Mouse (Mus musculus) myocyte (in vitro differentiated cells): ENCODE data around the gene Rxra. TPM values are rescaled to one million over a fixed set of nuclear protein-coding genes. Genes with fewer than 3 reads are reported as not detected.

Experiments used
- H3K27me3 ChIP-seq: one replicate; pipeline ENCODE4 v1.6.1; 2011; ENCODE audit not compliant: control insufficient read depth, insufficient read depth, insufficient read length
- H3K36me3 ChIP-seq: one replicate; pipeline ENCODE4 v1.6.1; 2011; ENCODE audit not compliant: control insufficient read depth, insufficient read depth
- H3K4me2 ChIP-seq: one replicate; pipeline ENCODE4 v1.6.1; 2011; ENCODE audit warnings: low read depth, control low read depth
- H3K4me3 ChIP-seq: one replicate; pipeline ENCODE4 v1.5.1; 2011; ENCODE audit warnings: mild to moderate bottlenecking, control low read depth, moderate library complexity
- H3K79me2 ChIP-seq: one replicate; pipeline ENCODE4 v1.6.1; 2011; ENCODE audit not compliant: control insufficient read depth, insufficient read depth
- H3ac ChIP-seq: one replicate; pipeline ENCODE4 v1.6.1; 2011; ENCODE audit not compliant: control insufficient read depth, insufficient read length
- CEBPB ChIP-seq: IDR thresholded peaks from 2 replicates; pipeline ENCODE4 v1.6.1; 2011; ENCODE audit warnings: mild to moderate bottlenecking, moderate library complexity; ENCODE audit not compliant: poor library complexity, insufficient read depth, severe bottlenecking
- E2F4 ChIP-seq: IDR thresholded peaks from one replicate; pipeline ENCODE4 v1.6.1; 2011; ENCODE audit warnings: mild to moderate bottlenecking, control low read depth, moderate library complexity; ENCODE audit not compliant: insufficient read depth
- MAX ChIP-seq: IDR thresholded peaks from one replicate; pipeline ENCODE4 v1.6.1; 2011; ENCODE audit warnings: low read depth, mild to moderate bottlenecking, control low read depth
- MYOD1 ChIP-seq, 3 experiments: IDR thresholded peaks; one replicate each; pipeline ENCODE4 v1.6.1; 2011; ENCODE audit warnings: control low read depth in 2 of 3, low read depth in 2 of 3, mild to moderate bottlenecking in 2 of 3, moderate library complexity in 1 of 3; ENCODE audit not compliant: insufficient read length in 2 of 3, control insufficient read depth in 1 of 3
- MYOG ChIP-seq, 3 experiments: IDR thresholded peaks; one replicate each; pipeline ENCODE4 v1.6.1; 2011; ENCODE audit warnings: control low read depth in 2 of 3, low read depth in 2 of 3, mild to moderate bottlenecking in 2 of 3; ENCODE audit not compliant: insufficient read length in 2 of 3, control insufficient read depth in 1 of 3, insufficient read depth in 1 of 3
- POLR2A ChIP-seq: IDR thresholded peaks from one replicate; pipeline ENCODE4 v1.6.1; 2011; ENCODE audit warnings: low read depth, mild to moderate bottlenecking, control low read depth, moderate library complexity; ENCODE audit not compliant: insufficient read length
- POLR2AphosphoS2 ChIP-seq: IDR thresholded peaks from one replicate; pipeline ENCODE4 v1.6.1; 2011; ENCODE audit warnings: low read depth, control low read depth; ENCODE audit not compliant: insufficient read length
- REST ChIP-seq: IDR thresholded peaks from one replicate; pipeline ENCODE4 v1.6.1; 2011; ENCODE audit warnings: mild to moderate bottlenecking, control low read depth, moderate library complexity; ENCODE audit not compliant: insufficient read depth, insufficient read length
- SRF ChIP-seq: IDR thresholded peaks from one replicate; pipeline ENCODE4 v1.6.1; 2011; ENCODE audit warnings: low read depth; ENCODE audit not compliant: control insufficient read depth, insufficient read length
- TCF12 ChIP-seq: IDR thresholded peaks from one replicate; pipeline ENCODE4 v1.6.1; 2011; ENCODE audit warnings: mild to moderate bottlenecking, control low read depth; ENCODE audit not compliant: poor library complexity, insufficient read depth, severe bottlenecking
- TCF3 ChIP-seq: IDR thresholded peaks from one replicate; pipeline ENCODE4 v1.6.1; 2011; ENCODE audit warnings: low read depth, control low read depth; ENCODE audit not compliant: insufficient read length
- USF1 ChIP-seq: IDR thresholded peaks from one replicate; pipeline ENCODE4 v1.6.1; 2011; ENCODE audit warnings: low read depth, mild to moderate bottlenecking, control low read depth, moderate library complexity
- polyA plus RNA-seq: library from polyadenylated mRNA; unstranded; fragments of >200 nt; fragmentation: generic; extraction: Trizol; gene quantifications from one replicate; pipeline ENCODE4 v1.2.1, GENCODE M21; 2012; ENCODE audit warnings: missing spikeins

The Rxra gene
- polyA plus RNA-seq, 1 experiment = 22.0 TPM

- Histone ChIP-seq H3K27me3 (no peaks in the 10 kb centered on the region), H3K36me3 (no peaks in the 10 kb centered on the region), H3K4me3 (peak overlapping the region; percentile 49), H3K79me2 (peaks cover 47% of the 10 kb centered on the region), H3ac (no peak overlapping the region), H3K4me2 (peak overlapping the region; percentile 99)
- TF ChIP-seq REST = no peak
- no peak for TF ChIP-seq USF1
- TF ChIP-seq CEBPB = no peak
- no peak for TF ChIP-seq TCF3
- no peak for TF ChIP-seq POLR2A
- TF ChIP-seq POLR2AphosphoS2 = no peak
- no peak for TF ChIP-seq E2F4
- TF ChIP-seq MYOG (IDR thresholded peaks at IDR 0.05; ENCODE audit: control insufficient read depth in 1 of 3, insufficient read depth in 1 of 3, insufficient read length in 2 of 3, low read depth in 2 of 3) = no peak
- TF ChIP-seq MAX = no peak
- TF ChIP-seq MYOD1 (IDR thresholded peaks at IDR 0.05; ENCODE audit: control insufficient read depth in 1 of 3, insufficient read length in 2 of 3, low read depth in 2 of 3) = no peak
- no peak for TF ChIP-seq SRF
- TF ChIP-seq TCF12 = no peak
These were observed 2.7 kb downstream of the Rxra start for GRCm38 (mm10) chr2:27678836-27679480.

GRCm38 (mm10) chr2:27679621-27680025 is 3.4 kb downstream of the Rxra start:
- H3K4me3 ChIP-seq = peak overlapping the region; percentile 49
- TF ChIP-seq E2F4 (no peak), MYOG (IDR thresholded peaks at IDR 0.05; ENCODE audit: control insufficient read depth in 1 of 3, insufficient read depth in 1 of 3, insufficient read length in 2 of 3, low read depth in 2 of 3) (peak in 1 of 3 experiments; percentile 22), REST (no peak), POLR2A (no peak), POLR2AphosphoS2 (no peak), TCF12 (no peak), MYOD1 (IDR thresholded peaks at IDR 0.05; ENCODE audit: control insufficient read depth in 1 of 3, insufficient read length in 2 of 3, low read depth in 2 of 3) (peak in 1 of 3 experiments; percentile 37), CEBPB (no peak), USF1 (peak; percentile 86), TCF3 (no peak), SRF (no peak), MAX (no peak)
- peaks cover 49% of the 10 kb centered on the region for H3K79me2 ChIP-seq
- no peaks in the 10 kb centered on the region for H3K27me3 ChIP-seq
- H3K36me3 ChIP-seq = no peaks in the 10 kb centered on the region
- peak overlapping the region; percentile 99 for H3K4me2 ChIP-seq
- H3ac ChIP-seq = no peak overlapping the region

DNA sequence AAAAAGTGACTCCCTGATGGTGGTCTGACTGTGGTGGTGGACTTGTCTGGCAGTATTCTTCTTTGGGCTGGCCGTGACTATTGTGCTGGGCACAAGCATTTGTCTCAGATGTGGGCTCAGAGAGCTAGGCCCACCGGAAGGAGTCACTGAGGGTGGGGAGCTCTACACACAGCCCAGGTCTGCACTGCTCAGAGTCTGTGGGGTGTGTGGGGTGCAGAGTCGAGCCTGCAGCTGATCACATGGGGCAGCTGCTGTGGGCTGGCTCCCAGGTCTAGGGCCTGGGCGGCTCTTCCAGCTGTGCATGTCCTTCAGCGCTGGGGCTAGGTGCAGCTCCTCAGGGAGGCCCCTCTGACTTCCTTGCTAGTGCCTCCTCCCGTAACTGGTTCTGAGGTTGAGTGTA is 3.8 kb downstream of the Rxra start:
- H3K27me3 ChIP-seq = no peaks in the 10 kb centered on the region
- H3K4me2 ChIP-seq = peak overlapping the region; percentile 99
- H3K36me3 ChIP-seq = no peaks in the 10 kb centered on the region
- H3ac ChIP-seq = no peak overlapping the region
- H3K79me2 ChIP-seq = peaks cover 50% of the 10 kb centered on the region
- TF ChIP-seq MYOG (IDR thresholded peaks at IDR 0.05; ENCODE audit: control insufficient read depth in 1 of 3, insufficient read depth in 1 of 3, insufficient read length in 2 of 3, low read depth in 2 of 3) (peak; percentile 23 to 96 (median 95)), SRF (no peak), POLR2AphosphoS2 (peak; percentile 56), MYOD1 (IDR thresholded peaks at IDR 0.05; ENCODE audit: control insufficient read depth in 1 of 3, insufficient read length in 2 of 3, low read depth in 2 of 3) (peak; percentile 5 to 99 (median 98)), MAX (no peak), CEBPB (no peak), USF1 (peak; percentile 53), POLR2A (peak; percentile 65), REST (no peak), TCF12 (peak; percentile 80), TCF3 (peak; percentile 66), E2F4 (no peak)
- peak overlapping the region; percentile 49 for H3K4me3 ChIP-seq

DNA sequence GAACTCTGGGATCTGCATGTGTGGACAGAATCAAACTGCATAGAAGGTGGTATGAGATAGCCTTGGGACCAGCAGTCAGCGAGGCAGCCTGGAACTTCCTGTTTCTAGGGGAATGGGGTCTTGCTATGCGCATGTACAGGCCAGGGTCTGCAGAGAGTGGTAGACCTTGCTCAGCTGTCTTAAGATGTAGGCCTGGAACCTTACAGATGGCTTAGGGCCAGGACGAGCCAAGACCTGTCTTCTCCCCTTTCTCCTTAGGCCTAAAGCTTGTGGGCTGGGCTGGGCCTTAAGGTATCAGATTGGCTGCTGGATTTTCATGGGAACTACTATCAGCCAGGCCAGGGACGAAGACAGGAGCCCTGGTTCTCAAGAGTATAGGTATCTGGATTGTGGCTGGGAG is 4.4 kb downstream of the Rxra start:
- H3K4me3 ChIP-seq = no peak overlapping the region
- H3K4me2 ChIP-seq = peak overlapping the region; percentile 99
- H3K36me3 ChIP-seq = no peaks in the 10 kb centered on the region
- no peak overlapping the region for H3ac ChIP-seq
- no peaks in the 10 kb centered on the region for H3K27me3 ChIP-seq
- TF ChIP-seq MAX = no peak
- TF ChIP-seq CEBPB = no peak
- no peak for TF ChIP-seq MYOD1 (IDR thresholded peaks at IDR 0.05; ENCODE audit: control insufficient read depth in 1 of 3, insufficient read length in 2 of 3, low read depth in 2 of 3)
- no peak for TF ChIP-seq POLR2A
- TF ChIP-seq POLR2AphosphoS2 = no peak
- TF ChIP-seq SRF = no peak
- TF ChIP-seq TCF3 = no peak
- TF ChIP-seq TCF12 = no peak
- TF ChIP-seq USF1 = no peak
- TF ChIP-seq MYOG (IDR thresholded peaks at IDR 0.05; ENCODE audit: control insufficient read depth in 1 of 3, insufficient read depth in 1 of 3, insufficient read length in 2 of 3, low read depth in 2 of 3) = no peak
- TF ChIP-seq E2F4 = no peak
- no peak for TF ChIP-seq REST
- H3K79me2 ChIP-seq = peaks cover 56% of the 10 kb centered on the region

DNA sequence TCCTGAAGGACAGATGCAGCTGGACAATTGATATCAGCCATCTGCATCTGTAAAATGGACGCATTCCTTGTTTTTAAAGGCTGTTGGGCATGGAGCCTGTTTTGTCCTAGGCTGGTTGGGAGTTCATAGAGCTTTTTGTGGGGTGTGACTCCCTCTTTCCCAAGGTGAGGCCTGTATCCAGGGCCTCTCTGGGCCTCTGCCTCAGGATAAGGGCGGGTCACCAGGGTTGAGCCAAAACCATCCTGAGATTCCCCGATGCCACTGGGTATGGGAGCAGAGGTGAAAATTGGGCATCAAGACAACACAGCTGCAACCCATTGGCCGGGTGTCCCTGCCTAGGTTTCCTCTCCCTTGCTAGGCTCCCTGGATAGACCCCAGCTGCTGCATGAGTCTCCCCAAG is 5.2 kb downstream of the Rxra start:
- no peak for TF ChIP-seq CEBPB
- TF ChIP-seq TCF12 = no peak
- no peak for TF ChIP-seq MYOG (IDR thresholded peaks at IDR 0.05; ENCODE audit: control insufficient read depth in 1 of 3, insufficient read depth in 1 of 3, insufficient read length in 2 of 3, low read depth in 2 of 3)
- no peak for TF ChIP-seq E2F4
- no peak for TF ChIP-seq POLR2AphosphoS2
- TF ChIP-seq POLR2A = no peak
- TF ChIP-seq MAX = no peak
- TF ChIP-seq TCF3 = no peak
- TF ChIP-seq SRF = no peak
- TF ChIP-seq REST = no peak
- no peak for TF ChIP-seq MYOD1 (IDR thresholded peaks at IDR 0.05; ENCODE audit: control insufficient read depth in 1 of 3, insufficient read length in 2 of 3, low read depth in 2 of 3)
- TF ChIP-seq USF1 = no peak
- Histone ChIP-seq H3K27me3 (no peaks in the 10 kb centered on the region), H3ac (no peak overlapping the region), H3K79me2 (peaks cover 56% of the 10 kb centered on the region), H3K4me3 (no peak overlapping the region), H3K36me3 (no peaks in the 10 kb centered on the region), H3K4me2 (no peak overlapping the region)
